11 mouse cellular contexts compared by ENCODE assay signal in genomic region chr13:8829784-8830183, GRCm38 (mm10). TPM values are rescaled to one million over a fixed set of nuclear protein-coding genes. Genes with fewer than 3 reads are reported as not detected.
DNase-seq lines count a peak whose midpoint lies in the region; ATAC-seq and TF ChIP-seq lines count a peak whose summit lies in the region.
"Had no signal": no experiment of that assay in that cellular context is flagged by ENCODE, and none has a peak within 500 bp of the region (broad histone marks: within the 10 kb centered on the region; RNA-seq: fewer than 3 reads in every experiment).

No protein-coding gene starts in this region.

- no peak overlapping the region for H3K27ac ChIP-seq in forebrain, embryonic 13.5 days
- no peak overlapping the region for H3K27ac ChIP-seq in forebrain, embryonic 10.5 days
- H3K27ac ChIP-seq in stomach, embryonic 14.5 days (ENCODE audit: low read length): no peak overlapping the region
- H3K27ac ChIP-seq in stomach, postnatal 0 days (replicated peaks): no peak overlapping the region
- no peak overlapping the region for H3K27ac ChIP-seq in intestine, embryonic 15.5 days

- H3K36me3 ChIP-seq in forebrain, embryonic 13.5 days (ENCODE audit: poor library complexity, severe bottlenecking): peaks cover 49% of the 10 kb centered on the region
- H3K36me3 ChIP-seq in forebrain, embryonic 10.5 days (replicated peaks): peaks cover 67% of the 10 kb centered on the region
- peaks cover 17% of the 10 kb centered on the region for H3K36me3 ChIP-seq in stomach, embryonic 14.5 days (ENCODE audit: control insufficient read depth, insufficient read depth, low read length)
- H3K36me3 ChIP-seq in stomach, postnatal 0 days (ENCODE audit: control insufficient read depth, insufficient read depth, low read length): peaks cover 6% of the 10 kb centered on the region
- peaks cover 15% of the 10 kb centered on the region for H3K36me3 ChIP-seq in intestine, embryonic 15.5 days

- H3K4me3 ChIP-seq in forebrain, embryonic 13.5 days: no peak overlapping the region
- no peak overlapping the region for H3K4me3 ChIP-seq in forebrain, embryonic 10.5 days
- H3K4me3 ChIP-seq in stomach, embryonic 14.5 days (ENCODE audit: low read depth, low read length): no peak overlapping the region
- no peak overlapping the region for H3K4me3 ChIP-seq in stomach, postnatal 0 days (ENCODE audit: low read depth, low read length)
- no peak overlapping the region for H3K4me3 ChIP-seq in intestine, embryonic 15.5 days (replicated peaks)

- peaks cover 8% of the 10 kb centered on the region for H3K4me1 ChIP-seq in forebrain, embryonic 13.5 days
- H3K4me1 ChIP-seq in forebrain, embryonic 10.5 days: peaks cover 8% of the 10 kb centered on the region
- no peaks in the 10 kb centered on the region for H3K4me1 ChIP-seq in stomach, embryonic 14.5 days (ENCODE audit: control insufficient read depth, insufficient read depth, low read length)
- no peaks in the 10 kb centered on the region for H3K4me1 ChIP-seq in stomach, postnatal 0 days (replicated peaks; ENCODE audit: control insufficient read depth, insufficient read depth)
- no peaks in the 10 kb centered on the region for H3K4me1 ChIP-seq in intestine, embryonic 15.5 days (replicated peaks)

- H3K9me3 ChIP-seq in forebrain, embryonic 13.5 days (replicated peaks): no peaks in the 10 kb centered on the region
- H3K9me3 ChIP-seq in forebrain, embryonic 10.5 days: no peaks in the 10 kb centered on the region
- H3K9me3 ChIP-seq in stomach, embryonic 14.5 days (ENCODE audit: control insufficient read depth, low read depth, low read length): no peaks in the 10 kb centered on the region
- no peaks in the 10 kb centered on the region for H3K9me3 ChIP-seq in stomach, postnatal 0 days (ENCODE audit: control insufficient read depth, low read length)
- H3K9me3 ChIP-seq in intestine, embryonic 15.5 days: no peaks in the 10 kb centered on the region

- ATAC-seq in forebrain, embryonic 13.5 days: peak; percentile 73
- peak; percentile 50; the same call in 1 of the 2 replicates for ATAC-seq in stomach, embryonic 14.5 days (ENCODE audit: insufficient number of reproducible peaks, insufficient read depth, low FRiP score, low read depth)
- ATAC-seq in stomach, postnatal 0 days (ENCODE audit: low FRiP score, low TSS enrichment): no peak
- ATAC-seq in intestine, embryonic 15.5 days: peak; percentile 41; the same call in 1 of the 2 replicates
- ATAC-seq in granulocyte monocyte progenitor cell, adult 5-6 weeks (replicated peaks; ENCODE audit: poor library complexity, severe bottlenecking): no peak

- 28% methylated on average over 5 of the region's 5 CpGs for WGBS in forebrain, embryonic 13.5 days
- 68% methylated on average over 5 of the region's 5 CpGs for WGBS in forebrain, embryonic 10.5 days
- 32% methylated on average over 5 of the region's 5 CpGs for WGBS in stomach, embryonic 14.5 days
- WGBS in stomach, postnatal 0 days: 29% methylated on average over 5 of the region's 5 CpGs
- WGBS in intestine, embryonic 15.5 days: 36% methylated on average over 5 of the region's 5 CpGs

- DNase-seq in forebrain, embryonic 10.5 days (ENCODE audit: extremely low spot score, low spot score): no peak
- no peak for DNase-seq in stomach, postnatal 0 days (ENCODE audit: low spot score)
- DNase-seq in heart, adult 9 months (ENCODE audit: low spot score in 2 of 2): no peak
- no peak for DNase-seq in gastrocnemius, postnatal 10 days
- DNase-seq: adrenal gland, postnatal 14 days; gastrocnemius, postnatal 36 days; thymus, adult 2 months had no signal

- H3K4me2 ChIP-seq in forebrain, embryonic 13.5 days: no peak overlapping the region
- H3K4me2 ChIP-seq in stomach, embryonic 14.5 days (replicated peaks; ENCODE audit: low read depth, low read length): no peak overlapping the region
- no peak overlapping the region for H3K4me2 ChIP-seq in stomach, postnatal 0 days (replicated peaks; ENCODE audit: low read depth)
- no peak overlapping the region for H3K4me2 ChIP-seq in intestine, embryonic 15.5 days (replicated peaks)

- no peaks in the 10 kb centered on the region for H3K27me3 ChIP-seq in forebrain, embryonic 13.5 days
- H3K27me3 ChIP-seq in forebrain, embryonic 10.5 days (ENCODE audit: poor library complexity, severe bottlenecking): no peaks in the 10 kb centered on the region
- no peaks in the 10 kb centered on the region for H3K27me3 ChIP-seq in stomach, embryonic 14.5 days (ENCODE audit: control insufficient read depth, insufficient read depth, low read length)
- H3K27me3 ChIP-seq in stomach, postnatal 0 days (ENCODE audit: control insufficient read depth, insufficient read depth, low read length): no peaks in the 10 kb centered on the region
- no peaks in the 10 kb centered on the region for H3K27me3 ChIP-seq in intestine, embryonic 15.5 days (replicated peaks)

- no peak for TF ChIP-seq EP300 in stomach, postnatal 0 days (optimal IDR thresholded peaks at IDR 0.05)

- no peak for TF ChIP-seq CTCF in stomach, postnatal 0 days (IDR thresholded peaks at IDR 0.05; ENCODE audit: low read depth)

- H3K9ac ChIP-seq in forebrain, embryonic 13.5 days: no peak overlapping the region
- H3K9ac ChIP-seq in stomach, embryonic 14.5 days (replicated peaks; ENCODE audit: low read depth, low read length): no peak overlapping the region
- H3K9ac ChIP-seq in stomach, postnatal 0 days (ENCODE audit: low read length): no peak overlapping the region
- H3K9ac ChIP-seq in intestine, embryonic 15.5 days: no peak overlapping the region

RNA-seq across cellular contexts. Expression of gene Wdr37, which starts 41.9 kb away (rescaled TPM):
- 43.4 and 46.0 TPM in 2 replicates for polyA plus RNA-seq in forebrain, embryonic 13.5 days (2015; fragmentation: Nextera tagmentation; extraction: Ambion mirVana)
- 31.0 and 32.1 TPM in 2 replicates for polyA plus RNA-seq in forebrain, embryonic 10.5 days (2016; fragmentation: Nextera tagmentation; extraction: Ambion mirVana)
- 26.2 and 26.4 TPM in 2 replicates for polyA plus RNA-seq in stomach, embryonic 14.5 days (2014; fragmentation: Nextera tagmentation; extraction: Ambion mirVana)
- 7.4 and 7.6 TPM in 2 replicates for polyA plus RNA-seq in stomach, postnatal 0 days (2015; fragmentation: Nextera tagmentation; extraction: Ambion mirVana)
- 14.0 and 16.6 TPM in 2 replicates for polyA plus RNA-seq in intestine, embryonic 15.5 days (2015; fragmentation: Nextera tagmentation; extraction: Ambion mirVana)
- total RNA-seq in granulocyte monocyte progenitor cell, adult 5-6 weeks (2014; fragmentation: Nextera tagmentation): 23.9 and 28.5 TPM in 2 replicates
- total RNA-seq in granulocyte monocyte progenitor cell, adult 5-6 weeks (2017): 18.9 and 20.7 TPM in 2 replicates
- total RNA-seq in gastrocnemius, postnatal 10 days (2021): 10 to 100 TPM; 30.5 to 31.0 TPM

RNA-seq across cellular contexts. Expression of gene Idi1, which starts 55.5 kb away (rescaled TPM):
- 103 and 120 TPM in 2 replicates for polyA plus RNA-seq in forebrain, embryonic 13.5 days (2015; fragmentation: Nextera tagmentation; extraction: Ambion mirVana)
- polyA plus RNA-seq in forebrain, embryonic 10.5 days (2016; fragmentation: Nextera tagmentation; extraction: Ambion mirVana): 175 and 182 TPM in 2 replicates
- polyA plus RNA-seq in stomach, embryonic 14.5 days (2014; fragmentation: Nextera tagmentation; extraction: Ambion mirVana): 84.2 and 94.1 TPM in 2 replicates
- polyA plus RNA-seq in stomach, postnatal 0 days (2015; fragmentation: Nextera tagmentation; extraction: Ambion mirVana): 76.7 and 77.2 TPM in 2 replicates
- polyA plus RNA-seq in intestine, embryonic 15.5 days (2015; fragmentation: Nextera tagmentation; extraction: Ambion mirVana): 126 and 131 TPM in 2 replicates
- total RNA-seq in granulocyte monocyte progenitor cell, adult 5-6 weeks (2014; fragmentation: Nextera tagmentation): 25.0 and 26.1 TPM in 2 replicates
- 19.6 and 31.5 TPM in 2 replicates for total RNA-seq in granulocyte monocyte progenitor cell, adult 5-6 weeks (2017)
- total RNA-seq in gastrocnemius, postnatal 10 days (2021): 10 to 100 TPM; 10.2 to 12.0 TPM

Comparison
In these comparisons a context has a peak if more than half of its experiments do, and no peak if none do; other contexts are left out.
1. ATAC-seq: peak in forebrain, embryonic 13.5 days (single experiment), stomach, embryonic 14.5 days (single experiment) and intestine, embryonic 15.5 days (single experiment); none in stomach, postnatal 0 days (single experiment) and granulocyte monocyte progenitor cell, adult 5-6 weeks (single experiment).